Comparison of ENCODE assay signal across 8 mouse cellular contexts in the genomic region with DNA sequence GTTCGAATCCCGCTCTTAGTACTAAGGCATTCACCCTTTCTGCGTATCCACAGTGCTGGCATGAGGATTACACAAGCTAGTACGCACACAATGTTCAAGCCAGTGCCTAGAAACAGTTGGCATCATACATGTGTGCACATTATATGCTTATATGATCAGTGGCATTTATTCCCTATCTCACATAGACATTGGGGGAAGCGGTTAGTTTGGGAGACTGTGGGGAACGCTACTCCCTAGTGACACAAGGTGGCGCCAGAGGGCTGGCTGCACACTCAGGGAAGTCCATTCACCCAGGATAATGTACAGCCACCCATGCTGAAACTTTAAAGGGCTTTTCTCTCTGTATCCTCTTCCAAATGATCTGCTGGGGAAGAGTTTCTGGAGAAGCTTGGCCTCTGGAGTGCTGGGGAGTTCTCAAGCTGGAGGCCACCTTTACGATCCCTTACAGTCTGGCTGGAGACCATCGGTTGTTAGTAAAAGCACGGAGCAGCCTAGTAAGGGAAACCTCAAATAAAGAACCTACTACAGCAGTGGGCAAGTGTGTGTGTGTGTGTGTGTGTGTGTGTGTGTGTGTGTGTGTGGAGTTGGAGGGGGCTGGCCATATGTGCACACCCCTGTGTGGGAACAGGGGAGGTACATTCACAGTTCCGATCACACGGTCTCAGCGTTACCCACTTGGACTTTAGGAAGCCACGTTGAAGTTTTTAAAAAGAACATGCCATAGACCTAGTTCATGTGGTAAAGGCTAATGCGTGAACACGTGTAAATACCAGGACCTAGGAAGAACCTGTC.
DNase-seq lines count a peak whose midpoint lies in the region; ATAC-seq lines count a peak whose summit lies in the region.

No protein-coding gene starts in this region.

- no peaks in the 10 kb centered on the region for H3K9me3 ChIP-seq in liver, embryonic 12.5 days (replicated peaks)
- H3K9me3 ChIP-seq in midbrain, embryonic 13.5 days: no peaks in the 10 kb centered on the region
- no peaks in the 10 kb centered on the region for H3K9me3 ChIP-seq in stomach, embryonic 16.5 days (replicated peaks; ENCODE audit: control insufficient read depth, low read length)

- no peak for ATAC-seq in liver, embryonic 12.5 days
- peak; percentile 74 for ATAC-seq in midbrain, embryonic 13.5 days
- peak; percentile 65; the same call in 1 of the 2 replicates for ATAC-seq in stomach, embryonic 16.5 days (ENCODE audit: insufficient read depth, low FRiP score)

- no peak overlapping the region for H3K4me2 ChIP-seq in liver, embryonic 12.5 days
- H3K4me2 ChIP-seq in midbrain, embryonic 13.5 days (replicated peaks): no peak overlapping the region
- no peak overlapping the region for H3K4me2 ChIP-seq in stomach, embryonic 16.5 days (ENCODE audit: low read depth, low read length)

- H3K9ac ChIP-seq in liver, embryonic 12.5 days: no peak overlapping the region
- no peak overlapping the region for H3K9ac ChIP-seq in midbrain, embryonic 13.5 days (replicated peaks)
- no peak overlapping the region for H3K9ac ChIP-seq in stomach, embryonic 16.5 days (ENCODE audit: low read length)

- intact Hi-C loops in left cerebral cortex, postnatal 36 days (cut with DNase I): loop anchor here (5.0 to 10.0 kb wide), 3 partner anchors 995 to 1243 kb away; no protein-coding TSS in a partner anchor

- no peaks in the 10 kb centered on the region for H3K27me3 ChIP-seq in liver, embryonic 12.5 days (replicated peaks)
- no peaks in the 10 kb centered on the region for H3K27me3 ChIP-seq in midbrain, embryonic 13.5 days
- H3K27me3 ChIP-seq in stomach, embryonic 16.5 days (ENCODE audit: control insufficient read depth, insufficient read depth, low read length): no peaks in the 10 kb centered on the region

- peaks cover 6% of the 10 kb centered on the region; the same call in 1 of the 2 replicates for H3K36me3 ChIP-seq in liver, embryonic 12.5 days
- H3K36me3 ChIP-seq in midbrain, embryonic 13.5 days: no peaks in the 10 kb centered on the region; the same call in 1 of the 2 replicates
- no peaks in the 10 kb centered on the region; the same call in 1 of the 2 replicates for H3K36me3 ChIP-seq in stomach, embryonic 16.5 days (ENCODE audit: control insufficient read depth, insufficient read depth, low read length)

- no peak overlapping the region for H3K27ac ChIP-seq in liver, embryonic 12.5 days
- no peak overlapping the region for H3K27ac ChIP-seq in midbrain, embryonic 13.5 days
- no peak overlapping the region for H3K27ac ChIP-seq in stomach, embryonic 16.5 days (ENCODE audit: low read length)

- peak; percentile 46 for DNase-seq in liver
- peak; percentile 69 to 81 for DNase-seq in cerebellum, postnatal 4 days (ENCODE audit: low spot score in 2 of 2)
- peak; percentile 70 for DNase-seq in gastrocnemius, postnatal 10 days
- DNase-seq in kidney, adult 18-20 months: peak; percentile 57
- peak; percentile 58 to 67 for DNase-seq in left cerebral cortex, postnatal 36 days (ENCODE audit: low spot score in 2 of 2)

- 73% methylated on average over 16 of the region's 16 CpGs for WGBS in liver, embryonic 12.5 days (ENCODE audit: insufficient replicate concordance)
- WGBS in midbrain, embryonic 13.5 days: 80% methylated on average over 16 of the region's 16 CpGs
- 77% methylated on average over 16 of the region's 16 CpGs for WGBS in stomach, embryonic 16.5 days

- no peak overlapping the region for H3K4me3 ChIP-seq in liver, embryonic 12.5 days
- H3K4me3 ChIP-seq in midbrain, embryonic 13.5 days (replicated peaks): no peak overlapping the region
- no peak overlapping the region for H3K4me3 ChIP-seq in stomach, embryonic 16.5 days (replicated peaks; ENCODE audit: low read length)

- H3K4me1 ChIP-seq in liver, embryonic 12.5 days: no peaks in the 10 kb centered on the region
- H3K4me1 ChIP-seq in midbrain, embryonic 13.5 days (replicated peaks): no peaks in the 10 kb centered on the region
- no peaks in the 10 kb centered on the region for H3K4me1 ChIP-seq in stomach, embryonic 16.5 days (ENCODE audit: control insufficient read depth, insufficient read depth, low read length)
